Mouse (Mus musculus) lung, embryonic 16.5 days (tissue): ENCODE data around the gene Tsc22d1. TPM values are rescaled to one million over a fixed set of nuclear protein-coding genes. Genes with fewer than 3 reads are reported as not detected.

Source experiments
- ATAC-seq: fragments of 200-750 bp; cut with Nextera tagmentation; 2 replicates; pipeline ENCODE4 v1.8.0; 2017; ENCODE audit warnings: low read depth, mild to moderate bottlenecking, moderate library complexity
- H3K27ac ChIP-seq: fragments of 300-500 bp; sonication (generic); 2 replicates; pipeline ENCODE4 v1.5.1; 2014; ENCODE audit warnings: mild to moderate bottlenecking, control low read depth, low read length
- H3K27me3 ChIP-seq: fragments of 300-500 bp; sonication (generic); 2 replicates; pipeline ENCODE4 v1.6.1; 2014; ENCODE audit warnings: low read depth, low read length, mixed read lengths; ENCODE audit not compliant: control insufficient read depth, insufficient read depth
- H3K36me3 ChIP-seq: fragments of 300-500 bp; sonication (generic); 2 replicates; pipeline ENCODE4 v1.6.1; 2014; ENCODE audit warnings: low read length; ENCODE audit not compliant: control insufficient read depth, insufficient read depth
- H3K4me1 ChIP-seq: fragments of 300-500 bp; sonication (generic); replicated peaks from 2 replicates; pipeline ENCODE4 v1.6.1; 2014; ENCODE audit warnings: low read length, mixed read lengths; ENCODE audit not compliant: control insufficient read depth, insufficient read depth
- H3K4me2 ChIP-seq: fragments of 300-500 bp; sonication (generic); 2 replicates; pipeline ENCODE4 v1.6.1; 2014; ENCODE audit warnings: low read depth, low read length, control low read depth
- H3K4me3 ChIP-seq: fragments of 300-500 bp; sonication (generic); 2 replicates; pipeline ENCODE4 v1.5.1; 2014; ENCODE audit warnings: mild to moderate bottlenecking, low read length, control low read depth
- H3K9ac ChIP-seq: fragments of 300-500 bp; sonication (generic); 2 replicates; pipeline ENCODE4 v1.6.1; 2014; ENCODE audit warnings: low read length, control low read depth
- H3K9me3 ChIP-seq: fragments of 300-500 bp; sonication (generic); 2 replicates; pipeline ENCODE4 v1.6.1; 2016; ENCODE audit warnings: low read length; ENCODE audit not compliant: control insufficient read depth
- WGBS: fragments of 180-500 bp; shearing (Covaris S2); extraction: QIAGEN DNeasy Blood & Tissue Kit; methylation state at CpG from one replicate; pipeline ENCODE4 v1.1.7; 2014; 5-methylcytosine and 5-hydroxymethylcytosine counted together
- polyA plus RNA-seq: library from polyadenylated mRNA; unstranded; fragments of >200 nt; fragmentation: Nextera tagmentation; extraction: Ambion mirVana; gene quantifications from 2 replicates; pipeline ENCODE4 v1.2.1, GENCODE M21; 2015

The Tsc22d1 gene
- polyA plus RNA-seq = 737 and 792 TPM in 2 replicates

DNA sequence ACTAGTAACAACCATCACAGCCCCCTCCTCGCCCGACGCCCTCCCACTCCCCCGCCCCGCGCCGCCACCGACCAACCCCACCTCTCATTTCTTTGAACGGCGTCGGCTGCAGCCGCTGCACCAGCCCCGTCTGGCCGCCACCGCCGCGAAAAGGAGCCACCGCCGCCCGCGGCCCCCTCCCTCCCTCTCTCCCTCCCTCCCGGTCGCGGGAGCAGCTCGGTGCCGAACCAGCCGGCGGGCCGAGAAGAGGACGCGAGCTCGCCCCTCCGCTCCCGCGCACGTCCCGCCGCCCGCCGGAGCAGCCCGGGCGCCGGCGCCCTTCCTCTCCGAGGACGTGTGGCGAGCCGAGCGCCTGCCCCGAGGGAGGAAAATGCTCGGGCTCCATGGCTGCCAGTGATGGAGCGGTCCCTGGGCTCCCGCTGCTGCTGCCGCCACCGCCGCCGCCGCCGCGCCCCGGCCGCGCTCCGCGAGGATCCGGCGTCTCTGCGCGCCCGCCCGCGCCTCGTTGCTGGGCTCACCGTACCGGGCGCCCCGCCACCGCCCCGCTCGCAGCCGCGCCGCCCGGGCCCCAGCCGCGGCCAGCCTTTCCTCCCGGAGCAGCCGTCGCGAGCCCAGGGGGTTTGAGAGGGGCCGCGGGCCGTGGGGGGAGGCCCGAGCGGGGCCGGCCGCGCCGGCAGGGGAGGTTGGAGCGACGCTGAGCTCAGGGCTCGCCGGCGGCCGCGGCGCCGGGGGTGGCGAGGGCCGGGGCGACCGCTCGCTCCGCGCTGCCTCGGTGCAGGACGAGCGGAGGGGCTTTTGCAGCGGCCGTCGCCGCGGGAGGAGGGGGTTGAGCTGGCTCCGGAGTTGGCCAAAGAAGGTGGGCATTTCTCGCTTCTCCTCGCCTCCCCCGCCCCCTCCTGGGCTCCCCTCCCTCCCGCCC, at the start of gene Tsc22d1:
Gene Tsc22d1, plus strand, starts transcription at position 100 of the 919 bp plus-strand sequence.
- WGBS = under 1% methylated on average over 60 of the region's 128 CpGs
- peak; percentile 16 for ATAC-seq
- Histone ChIP-seq H3K27ac (peak within 1 kb of the TSS; percentile 99), H3K27me3 (no peaks in the 10 kb centered on the region), H3K4me1 (peaks cover 32% of the 10 kb centered on the region), H3K4me3 (peak within 1 kb of the TSS; percentile 86), H3K9ac (peak within 1 kb of the TSS; percentile 98), H3K9me3 (no peaks in the 10 kb centered on the region), H3K4me2 (peak within 1 kb of the TSS; percentile 90), H3K36me3 (peaks cover 20% of the 10 kb centered on the region)

DNA sequence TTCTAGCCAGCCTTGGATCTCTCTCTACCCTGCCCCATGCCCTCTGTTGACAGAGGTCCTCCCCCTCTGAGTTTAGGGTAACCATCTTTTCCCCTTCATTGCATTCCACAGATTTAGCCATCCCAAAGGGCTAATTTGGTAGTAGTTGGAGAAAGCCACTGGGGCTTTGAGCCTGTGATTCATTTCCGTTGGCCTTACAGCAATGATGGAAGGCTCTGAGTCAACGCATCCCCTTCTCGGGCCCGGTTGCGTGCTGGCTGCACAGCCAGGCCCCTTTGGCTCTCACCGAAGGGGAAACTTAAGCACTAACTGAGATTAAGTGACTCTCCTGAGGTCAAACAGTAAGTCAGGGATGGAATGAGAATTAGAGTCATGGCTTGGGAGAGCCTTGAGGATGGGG, 41.1 kb upstream of the Tsc22d1 start:
- no peaks in the 10 kb centered on the region for H3K36me3 ChIP-seq
- ATAC-seq = no peak
- no peak overlapping the region for H3K9ac ChIP-seq
- H3K27me3 ChIP-seq = no peaks in the 10 kb centered on the region
- no peak overlapping the region for H3K4me3 ChIP-seq
- H3K4me2 ChIP-seq = no peak overlapping the region
- no peaks in the 10 kb centered on the region for H3K9me3 ChIP-seq
- 91% methylated on average over 6 of the region's 6 CpGs for WGBS
- H3K27ac ChIP-seq = no peak overlapping the region
- no peaks in the 10 kb centered on the region for H3K4me1 ChIP-seq

DNA sequence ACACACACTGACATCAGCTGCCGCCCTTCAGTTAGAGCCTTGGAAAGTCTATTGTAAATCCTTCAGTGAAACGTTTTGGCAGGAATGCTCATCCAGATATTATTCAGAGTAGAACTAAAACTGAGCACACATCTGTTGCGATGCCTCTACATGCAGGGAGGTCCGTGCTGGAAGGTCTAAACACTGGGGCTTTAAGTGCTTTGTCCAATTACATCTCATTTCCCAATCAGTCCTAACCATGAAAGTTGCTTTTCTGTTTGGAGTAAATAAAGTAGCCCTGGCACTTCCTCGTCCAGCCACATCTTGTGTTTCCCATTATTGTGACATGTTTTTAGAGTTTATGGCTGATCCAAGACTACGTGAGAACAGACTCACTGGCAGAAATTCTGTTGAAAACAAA, 40.2 kb upstream of the Tsc22d1 start:
- WGBS = 56% methylated on average over 6 of the region's 6 CpGs
- H3K36me3 ChIP-seq = no peaks in the 10 kb centered on the region
- ATAC-seq = peak; percentile 28; the same call in 1 of the 2 replicates
- H3K4me1 ChIP-seq = no peaks in the 10 kb centered on the region
- H3K9ac ChIP-seq = no peak overlapping the region
- H3K27ac ChIP-seq = no peak overlapping the region
- H3K9me3 ChIP-seq = no peaks in the 10 kb centered on the region
- no peaks in the 10 kb centered on the region for H3K27me3 ChIP-seq
- no peak overlapping the region for H3K4me3 ChIP-seq
- H3K4me2 ChIP-seq = no peak overlapping the region

DNA sequence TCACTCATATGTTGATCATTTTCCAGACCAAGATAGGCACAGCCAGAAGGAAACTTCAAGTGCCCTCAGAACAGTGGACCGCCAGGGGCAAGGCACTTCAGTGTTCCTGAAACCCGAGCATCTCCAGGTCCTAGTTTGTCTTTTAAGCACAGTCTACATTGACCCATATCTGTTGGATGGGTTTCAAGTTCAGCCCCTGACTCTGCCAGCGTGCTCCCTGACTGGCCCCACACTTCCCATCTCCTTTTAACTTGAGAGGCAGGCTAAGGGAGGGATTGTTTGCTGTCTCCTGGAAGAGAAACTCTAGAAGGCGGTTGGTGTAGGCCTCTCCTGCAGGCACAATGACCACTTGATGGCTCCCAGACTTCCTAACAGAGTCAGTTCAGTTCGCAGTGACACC, 38.2 kb upstream of the Tsc22d1 start:
- H3K27ac ChIP-seq = no peak overlapping the region
- no peak overlapping the region for H3K4me2 ChIP-seq
- no peaks in the 10 kb centered on the region for H3K9me3 ChIP-seq
- ATAC-seq = no peak
- H3K9ac ChIP-seq = no peak overlapping the region
- H3K4me1 ChIP-seq = no peaks in the 10 kb centered on the region
- no peaks in the 10 kb centered on the region for H3K36me3 ChIP-seq
- WGBS = 52% methylated on average over 5 of the region's 5 CpGs
- H3K27me3 ChIP-seq = no peaks in the 10 kb centered on the region
- H3K4me3 ChIP-seq = no peak overlapping the region

DNA sequence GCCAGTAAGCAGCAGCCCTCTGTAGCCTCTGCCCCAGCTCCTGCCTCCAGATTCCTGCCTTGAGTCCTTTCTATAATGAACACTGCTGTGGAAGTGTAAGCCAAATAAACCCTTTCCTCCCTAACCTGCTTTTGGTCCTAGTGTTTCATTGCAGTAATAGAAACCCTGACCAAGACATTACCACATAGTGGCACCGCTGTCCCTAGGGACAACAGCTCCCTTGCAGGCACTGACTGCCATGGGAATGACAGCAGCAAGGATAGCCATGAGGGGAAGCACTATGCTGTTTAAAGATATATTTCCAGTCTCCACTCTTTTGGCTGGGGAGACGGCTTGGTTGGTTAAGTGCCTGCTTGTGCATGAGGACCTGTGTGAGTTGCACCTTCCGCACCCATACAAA, 35.4 kb upstream of the Tsc22d1 start:
- Histone ChIP-seq H3K4me2 (no peak overlapping the region), H3K9me3 (no peaks in the 10 kb centered on the region), H3K4me1 (no peaks in the 10 kb centered on the region), H3K4me3 (no peak overlapping the region), H3K27ac (no peak overlapping the region), H3K36me3 (no peaks in the 10 kb centered on the region), H3K9ac (no peak overlapping the region), H3K27me3 (no peaks in the 10 kb centered on the region)
- ATAC-seq = no peak
- WGBS = 84% methylated on average over 3 of the region's 3 CpGs

DNA sequence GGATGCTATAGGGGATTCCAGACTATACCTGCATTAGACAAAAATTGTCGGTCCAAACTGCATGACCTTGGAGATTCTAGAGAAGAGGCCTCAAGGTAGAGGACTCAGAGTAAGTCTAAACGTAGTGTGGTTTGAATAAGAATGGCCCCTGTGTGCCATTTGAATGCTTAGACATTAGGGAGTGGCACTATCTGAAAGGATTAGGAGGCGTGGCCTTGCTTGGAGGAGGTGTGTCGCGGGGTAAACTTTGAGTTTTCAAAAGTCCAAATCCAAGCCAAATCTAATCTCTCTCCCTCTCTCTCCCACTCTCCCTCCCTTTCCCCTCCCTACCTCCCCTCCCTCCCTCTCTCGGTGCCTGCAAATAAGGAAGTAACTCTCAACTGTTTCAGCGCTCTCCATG, 26.7 kb upstream of the Tsc22d1 start:
- 70% methylated on average over 7 of the region's 7 CpGs for WGBS
- Histone ChIP-seq H3K9me3 (no peaks in the 10 kb centered on the region), H3K27ac (no peak overlapping the region), H3K9ac (no peak overlapping the region), H3K4me1 (no peaks in the 10 kb centered on the region), H3K36me3 (no peaks in the 10 kb centered on the region), H3K27me3 (no peaks in the 10 kb centered on the region), H3K4me2 (no peak overlapping the region), H3K4me3 (no peak overlapping the region)
- ATAC-seq = no peak

DNA sequence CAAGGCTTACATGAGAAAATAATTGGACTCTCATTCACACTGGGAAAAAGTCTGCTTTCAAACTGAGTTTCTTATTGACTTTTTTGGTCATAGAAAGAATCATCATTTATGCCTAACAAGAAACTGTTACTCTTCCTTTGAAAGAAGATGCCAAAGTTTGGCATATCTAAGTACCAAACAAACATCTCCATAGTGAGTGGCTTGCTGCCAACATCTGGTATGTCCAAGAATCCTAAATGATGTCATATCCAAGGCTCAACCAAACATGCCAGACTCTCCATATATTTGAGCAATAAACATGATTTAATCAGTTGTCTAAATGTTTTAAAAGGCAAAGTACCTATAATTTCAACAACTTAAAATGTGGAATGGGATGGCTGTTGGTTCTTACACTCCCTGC, 16.5 kb upstream of the Tsc22d1 start:
- no peaks in the 10 kb centered on the region for H3K27me3 ChIP-seq
- no peak overlapping the region for H3K9ac ChIP-seq
- ATAC-seq = no peak
- H3K4me3 ChIP-seq = no peak overlapping the region
- no peaks in the 10 kb centered on the region for H3K36me3 ChIP-seq
- H3K4me2 ChIP-seq = no peak overlapping the region
- no peaks in the 10 kb centered on the region; the same call in 1 of the 2 replicates for H3K4me1 ChIP-seq
- H3K9me3 ChIP-seq = no peaks in the 10 kb centered on the region
- H3K27ac ChIP-seq = no peak overlapping the region

DNA sequence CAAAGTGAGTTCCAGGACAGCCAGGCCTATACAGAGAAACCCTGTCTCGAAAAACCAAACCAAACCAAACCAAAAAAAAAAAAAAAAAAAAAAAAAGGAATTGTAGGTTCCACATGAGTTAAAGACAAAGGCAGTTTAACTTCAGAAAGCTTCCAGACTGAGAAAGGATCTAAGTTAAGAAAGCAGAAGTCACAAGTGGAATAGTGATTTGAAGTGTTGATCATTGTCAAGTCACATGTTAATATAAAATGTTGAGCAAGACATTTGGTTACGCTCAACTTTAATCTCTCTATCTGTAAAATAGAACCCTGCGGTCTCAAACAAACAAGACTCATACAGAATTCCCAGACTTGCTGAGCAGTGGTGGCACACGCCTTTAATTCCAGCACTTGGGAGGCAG, 12.2 kb upstream of the Tsc22d1 start:
- Histone ChIP-seq H3K27ac (no peak overlapping the region), H3K9ac (no peak overlapping the region), H3K27me3 (no peaks in the 10 kb centered on the region), H3K9me3 (no peaks in the 10 kb centered on the region), H3K4me1 (no peaks in the 10 kb centered on the region; the same call in 1 of the 2 replicates), H3K36me3 (no peaks in the 10 kb centered on the region), H3K4me2 (no peak overlapping the region), H3K4me3 (no peak overlapping the region)
- 91% methylated on average over 4 of the region's 4 CpGs for WGBS
- ATAC-seq = no peak

DNA sequence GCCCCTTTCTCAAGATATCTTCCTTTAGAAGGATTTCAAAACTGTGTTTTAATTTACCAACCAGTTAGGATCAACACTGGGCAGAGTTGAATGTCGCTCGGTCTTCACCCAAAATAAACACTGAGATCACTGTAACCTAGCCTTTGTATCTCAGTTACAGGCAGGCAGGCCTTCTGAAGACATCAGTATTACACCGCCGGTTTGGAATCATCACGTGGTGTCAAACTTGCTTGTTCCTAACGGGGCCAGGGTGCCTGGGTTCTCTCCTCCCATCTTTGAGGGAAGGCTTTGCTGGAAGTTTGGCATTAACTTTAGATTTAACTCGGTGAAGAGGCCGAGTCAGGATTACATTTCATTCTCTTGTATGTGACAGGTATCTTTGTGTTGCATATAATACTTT, 5.7 kb upstream of the Tsc22d1 start:
- Histone ChIP-seq H3K27ac (no peak overlapping the region), H3K27me3 (no peaks in the 10 kb centered on the region), H3K36me3 (no peaks in the 10 kb centered on the region), H3K9me3 (no peaks in the 10 kb centered on the region), H3K9ac (no peak overlapping the region), H3K4me1 (no peaks in the 10 kb centered on the region), H3K4me3 (no peak overlapping the region), H3K4me2 (no peak overlapping the region)
- no peak for ATAC-seq
- 39% methylated on average over 8 of the region's 8 CpGs for WGBS
